Mouse (Mus musculus) gastrocnemius, postnatal 4 days (tissue): Measurements from ENCODE around the gene Cab39l. TPM values are rescaled to one million over a fixed set of nuclear protein-coding genes. Genes with fewer than 3 reads are reported as not detected.
A peak's percentile ranks its signal among the peaks of the same experiment; 100 is the strongest.
"Not testable (repeated sequence)": the region's sequence is repeated elsewhere in the genome, so short reads cannot be mapped to it uniquely, and the experiment has no call there.

Source experiments
- DNase-seq, 2 experiments: peaks; one replicate each; pipeline ENCODE4 v3.0.0; 2021 to 2022; ENCODE audit warnings: low spot score in 2 of 2, mixed read lengths in 2 of 2
- long read RNA-seq, 2 experiments: library from polyadenylated mRNA; stranded (forward); transcript quantifications; one replicate each; pipeline ENCODE4 v2.0.0; 2021
- total RNA-seq, 2 experiments: library from RNA; stranded (reverse); gene quantifications; 2 replicates each; pipeline ENCODE4 v1.2.3; 2021

Gene Cab39l
- 10 to 100 TPM; 18.7 to 19.9 TPM for total RNA-seq
- long read RNA-seq, experiment 1, transcript Cab39l-201 (11 exons, 3,037 nt): major isoform, 21 of 43 reads
- long read RNA-seq, experiment 1, partial matches to known transcripts: 1 of 43 reads
- long read RNA-seq, experiment 1, other reads (novel, unspliced or antisense): 21 of 43 reads
- long read RNA-seq, experiment 2, transcript Cab39l-201 (11 exons, 3,037 nt): major isoform, 17 of 24 reads
- long read RNA-seq, experiment 2, partial matches to known transcripts: 2 of 24 reads
- long read RNA-seq, experiment 2, other reads (novel, unspliced or antisense): 5 of 24 reads

DNA sequence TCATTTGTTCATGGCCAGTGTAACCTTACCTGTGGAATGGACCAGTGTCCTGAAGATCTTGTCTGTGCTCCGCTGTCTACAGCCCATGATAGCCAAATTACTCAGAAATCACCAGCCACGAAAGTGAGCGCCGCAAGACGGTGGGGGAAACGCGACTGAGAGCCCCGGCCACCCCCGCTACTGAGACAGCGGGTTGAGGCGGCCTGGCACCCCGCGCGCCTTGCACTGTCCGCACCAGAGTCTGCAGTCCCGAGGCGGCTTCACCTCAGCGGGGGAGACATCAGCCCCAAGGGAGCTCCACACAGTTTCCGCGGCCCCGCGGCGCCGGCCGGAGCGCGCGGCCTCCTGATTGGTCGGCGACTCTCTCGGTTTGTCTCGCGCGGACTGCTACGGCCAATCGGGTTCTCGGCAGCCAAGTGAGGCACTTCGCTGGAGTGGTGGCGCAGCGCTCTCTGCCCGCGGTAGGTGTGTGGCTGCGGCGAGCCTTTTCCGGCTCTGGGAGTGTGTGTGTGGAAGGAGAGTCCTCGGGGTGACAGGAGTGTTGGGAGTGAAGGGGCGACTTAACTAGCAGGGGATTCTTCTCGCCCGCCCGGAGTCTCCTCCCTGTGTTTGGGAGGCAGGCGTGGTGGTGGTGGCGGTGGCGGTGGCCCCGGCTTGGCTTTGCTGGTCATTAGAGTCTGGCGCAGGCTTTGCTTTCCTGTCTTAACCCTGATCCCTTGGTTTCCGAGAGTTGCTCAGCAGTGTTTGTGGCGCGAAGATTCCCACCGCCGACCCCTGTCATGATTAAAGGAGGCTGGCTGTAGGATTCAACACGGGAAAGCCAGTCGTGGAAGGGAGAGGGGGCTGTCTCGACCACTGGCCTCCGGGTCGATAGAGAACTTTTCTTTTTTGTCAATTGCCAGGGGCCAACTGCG, at the start of gene Cab39l, which contains the start of gene Setdb2:
Gene Cab39l (plus strand): TSS at position 415 of the 914 bp plus-strand sequence.
Gene Setdb2 (minus strand): TSS at position 327 of the 914 bp plus-strand sequence.
- peak; percentile 84 to 94 for DNase-seq

DNA sequence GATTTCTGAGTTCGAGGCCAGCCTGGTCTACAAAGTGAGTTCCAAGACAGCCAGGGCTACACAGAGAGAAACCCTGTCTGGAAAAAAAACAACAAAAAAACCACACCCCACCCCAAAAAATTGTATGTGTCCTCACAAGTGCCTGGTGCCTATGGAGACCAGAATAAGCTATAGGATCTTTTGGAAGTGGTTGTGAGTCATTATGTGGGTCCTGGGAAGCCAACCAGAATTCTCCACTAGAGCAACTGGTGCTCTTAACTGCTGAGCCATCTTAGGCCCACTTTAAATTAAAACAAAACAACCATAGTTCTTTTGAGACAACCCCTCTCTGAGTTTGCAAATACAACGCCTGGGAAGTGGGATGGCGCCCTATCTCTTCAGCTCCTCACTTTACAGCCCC, 45.5 kb upstream of the Cab39l start, which contains the start of gene Phf11c:
Gene Phf11c (minus strand): TSS at position 101 of the 400 bp plus-strand sequence.
- DNase-seq: no peak

GRCm38 (mm10) chr14:59396999-59397398, 43.8 kb upstream of the Cab39l start:
- DNase-seq: no peak

GRCm38 (mm10) chr14:59414979-59415378, 25.8 kb upstream of the Cab39l start:
- not testable (repeated sequence) for DNase-seq

DNA sequence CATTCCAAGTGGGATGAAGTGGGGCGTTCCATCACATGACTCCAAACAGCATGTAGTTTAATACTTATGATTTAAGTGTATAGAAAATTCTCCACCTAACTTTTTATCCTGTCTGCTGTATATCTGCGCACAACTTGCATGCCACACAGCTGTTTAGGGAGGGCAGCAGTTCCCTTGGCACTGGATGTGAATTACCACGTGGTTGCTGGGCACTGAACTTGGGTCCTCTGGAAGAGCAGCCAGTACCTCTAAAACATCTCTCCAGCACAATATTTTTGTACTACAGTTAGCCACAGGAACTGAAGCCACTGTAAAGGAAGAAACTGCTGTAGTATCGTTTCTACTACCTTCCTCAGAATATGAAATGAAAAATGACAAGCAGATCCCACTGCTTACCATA, 22.6 kb upstream of the Cab39l start:
- no peak for DNase-seq

- DNase-seq: no peak
Observed at GRCm38 (mm10) chr14:59422912-59423663, 17.7 kb upstream of the Cab39l start.

DNA sequence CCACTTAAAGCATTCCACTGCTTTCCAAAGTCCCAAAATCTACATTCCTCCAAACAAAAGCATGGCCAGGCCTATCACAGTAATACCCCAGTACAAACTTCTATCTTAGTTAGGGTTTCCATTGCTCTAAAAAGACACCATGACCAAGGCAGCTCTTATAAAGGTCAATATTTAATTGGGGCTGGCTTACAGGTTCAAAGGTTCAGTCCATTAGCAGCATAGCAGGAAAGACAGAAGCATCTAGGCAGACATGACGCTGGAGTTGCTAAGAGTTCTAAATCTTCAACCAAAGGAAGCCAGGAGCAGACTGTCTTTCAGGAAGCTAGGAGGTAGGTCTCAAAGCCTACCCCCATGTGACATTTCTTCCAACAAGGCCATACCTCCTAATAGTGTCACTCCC, 10.2 kb upstream of the Cab39l start:
- no peak for DNase-seq

GRCm38 (mm10) chr14:59433902-59434301, 6.9 kb upstream of the Cab39l start:
- no peak for DNase-seq

DNA sequence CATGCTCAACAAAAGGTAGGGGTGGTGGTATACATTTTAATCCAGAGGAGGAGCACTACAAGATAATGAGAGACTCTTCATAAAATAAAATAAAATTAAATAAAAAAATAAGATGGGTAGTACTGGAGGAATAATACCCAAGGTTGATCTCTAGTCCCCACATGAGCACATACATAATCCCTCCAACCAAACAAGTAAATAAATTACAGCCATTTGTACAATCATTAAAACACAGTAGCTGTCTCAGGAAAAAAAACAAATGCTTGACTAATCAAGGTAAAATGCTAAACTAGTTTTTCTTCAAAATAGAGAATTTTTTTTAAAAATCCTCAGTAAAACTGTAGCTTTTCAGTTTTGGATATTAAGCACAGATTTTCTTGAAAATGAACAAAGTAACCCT, 5.6 kb upstream of the Cab39l start:
- no peak for DNase-seq

- DNase-seq: no peak
Observed at GRCm38 (mm10) chr14:59437398-59437797, 3.4 kb upstream of the Cab39l start.

GRCm38 (mm10) chr14:59438505-59438904, 2.3 kb upstream of the Cab39l start:
- no peak for DNase-seq

DNA sequence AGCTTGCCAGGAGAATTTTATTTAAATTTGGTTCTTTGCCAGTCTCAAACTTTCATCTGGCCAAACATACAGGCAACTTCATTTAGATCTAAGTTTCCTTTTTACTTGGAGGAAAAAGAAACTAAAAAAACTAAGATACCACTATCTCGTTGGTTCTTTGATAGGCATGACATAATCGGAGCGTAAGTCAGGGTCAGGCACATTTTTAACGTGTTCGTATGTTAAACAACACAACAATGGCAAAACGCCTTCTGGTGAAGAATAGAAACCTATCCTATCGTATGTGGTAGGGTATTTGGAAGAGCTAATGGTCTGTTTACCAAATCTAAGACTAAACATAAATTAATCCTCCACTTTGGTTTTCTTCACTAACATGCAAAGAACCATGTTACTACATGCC, 733 bp upstream of the Cab39l start:
- DNase-seq: no peak

- DNase-seq: no peak
Observed at GRCm38 (mm10) chr14:59441472-59441805, 667 bp downstream of the Cab39l start.

GRCm38 (mm10) chr14:59445421-59445820, 4.6 kb downstream of the Cab39l start:
- no peak for DNase-seq

DNA sequence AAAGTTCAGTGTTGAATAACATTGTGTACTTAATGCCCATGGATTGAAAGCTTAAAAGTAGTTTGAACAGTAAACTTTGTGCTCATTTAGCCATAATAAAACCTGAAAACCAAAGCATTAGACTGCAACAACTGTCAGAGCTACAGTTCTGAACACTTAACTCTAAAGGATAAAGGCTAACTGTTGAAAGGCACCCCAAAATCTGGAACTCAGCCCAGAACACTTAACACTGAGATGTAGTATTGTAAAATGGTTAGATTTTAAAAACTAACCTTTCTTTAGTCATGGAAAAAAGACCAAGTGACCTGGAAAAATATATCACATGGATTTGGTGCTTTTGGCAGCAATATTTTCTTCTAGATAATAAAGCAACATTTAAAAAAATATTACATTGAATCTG, 7.2 kb downstream of the Cab39l start:
- no peak for DNase-seq

DNA sequence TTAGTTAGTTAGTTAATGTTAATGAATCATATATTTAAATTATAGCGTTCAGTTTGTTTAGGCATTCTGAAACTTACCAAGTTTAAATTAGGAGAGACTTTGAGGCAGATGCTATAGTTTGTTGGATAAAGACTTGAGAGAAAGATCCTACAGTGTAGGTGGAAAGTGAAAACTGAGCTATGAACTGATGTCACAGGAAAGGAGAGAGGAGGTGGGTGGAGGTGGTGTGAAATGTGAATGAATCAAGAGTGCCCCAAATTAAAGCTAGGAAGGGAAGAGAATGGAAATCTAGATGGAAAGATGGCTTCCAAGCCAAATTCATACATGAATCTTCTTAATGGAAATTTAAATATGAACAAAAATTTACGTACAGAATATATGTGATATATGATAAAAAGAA, 25.7 kb downstream of the Cab39l start:
- DNase-seq: no peak

GRCm38 (mm10) chr14:59467798-59468197, 27.0 kb downstream of the Cab39l start:
- no peak for DNase-seq

- no peak for DNase-seq
Observed at GRCm38 (mm10) chr14:59470781-59471180, 30.0 kb downstream of the Cab39l start.

GRCm38 (mm10) chr14:59478699-59479098, 37.9 kb downstream of the Cab39l start:
- no peak for DNase-seq

- no peak for DNase-seq
Observed at GRCm38 (mm10) chr14:59485247-59485810, 44.6 kb downstream of the Cab39l start.

GRCm38 (mm10) chr14:59492376-59492775, 51.6 kb downstream of the Cab39l start:
- DNase-seq: no peak
